Mouse (Mus musculus) hindbrain, postnatal 0 days (tissue): ENCODE measurements around the gene Cyp11a1. TPM values are rescaled to one million over a fixed set of nuclear protein-coding genes. Genes with fewer than 3 reads are reported as not detected.

Experiments used
- ATAC-seq: fragments of 200-750 bp; cut with Nextera tagmentation; 2 replicates; pipeline ENCODE4 v1.8.0; 2017; ENCODE audit warnings: mild to moderate bottlenecking, moderate TSS enrichment, moderate library complexity
- DNase-seq: peaks from one replicate; pipeline ENCODE4 v3.0.0-alpha.2; 2015; ENCODE audit warnings: low spot score
- H3K27ac ChIP-seq: fragments of 300-500 bp; sonication (generic); 2 replicates; pipeline ENCODE4 v1.5.1; 2014; ENCODE audit warnings: mild to moderate bottlenecking
- H3K27me3 ChIP-seq: fragments of 300-500 bp; sonication (generic); 2 replicates; pipeline ENCODE4 v1.6.1; 2014; ENCODE audit warnings: low read length, mixed read lengths; ENCODE audit not compliant: insufficient read depth
- H3K36me3 ChIP-seq: fragments of 300-500 bp; sonication (generic); 2 replicates; pipeline ENCODE4 v1.6.1; 2014; ENCODE audit warnings: low read length, mixed read lengths; ENCODE audit not compliant: insufficient read depth
- H3K4me1 ChIP-seq: fragments of 300-500 bp; sonication (generic); 2 replicates; pipeline ENCODE4 v1.6.1; 2014; ENCODE audit warnings: antibody characterized with exemption, low read length, mixed read lengths; ENCODE audit not compliant: insufficient read depth
- H3K4me2 ChIP-seq: fragments of 300-500 bp; sonication (generic); 2 replicates; pipeline ENCODE4 v1.6.1; 2014; ENCODE audit warnings: low read depth, mild to moderate bottlenecking, low read length, moderate library complexity, mixed read lengths
- H3K4me3 ChIP-seq: fragments of 300-500 bp; sonication (generic); 2 replicates; pipeline ENCODE4 v1.5.1; 2014; ENCODE audit warnings: low read length
- H3K9ac ChIP-seq: fragments of 300-500 bp; sonication (generic); replicated peaks from 2 replicates; pipeline ENCODE4 v1.6.1; 2014; ENCODE audit warnings: mild to moderate bottlenecking, low read length, moderate library complexity, mixed read lengths
- H3K9me3 ChIP-seq: fragments of 300-500 bp; sonication (generic); 2 replicates; pipeline ENCODE4 v1.6.1; 2016; ENCODE audit warnings: low read length, mixed read lengths
- CTCF ChIP-seq: IDR thresholded peaks from 2 replicates; pipeline ENCODE4 v1.5.1; 2016; ENCODE audit warnings: antibody characterized with exemption, control low read depth, low read depth
- WGBS: fragments of 180-500 bp; shearing (Covaris S2); extraction: QIAGEN DNeasy Blood & Tissue Kit; methylation state at CpG from one replicate; pipeline ENCODE4 v1.1.7; 2014; 5-methylcytosine and 5-hydroxymethylcytosine counted together
- polyA plus RNA-seq: library from polyadenylated mRNA; unstranded; fragments of >200 nt; fragmentation: Nextera tagmentation; extraction: Ambion mirVana; gene quantifications from 2 replicates; pipeline ENCODE4 v1.2.1, GENCODE M21; 2015
- total RNA-seq: library from RNA; depleted of rRNA; stranded (reverse); fragments of >200 nt; gene quantifications from 2 replicates; pipeline ENCODE4 v1.2.3, GENCODE M21; 2014

The Cyp11a1 gene
- total and polyA plus RNA-seq, 2 experiments from 2014 or later: 1.2 to 4.3 TPM

DNA sequence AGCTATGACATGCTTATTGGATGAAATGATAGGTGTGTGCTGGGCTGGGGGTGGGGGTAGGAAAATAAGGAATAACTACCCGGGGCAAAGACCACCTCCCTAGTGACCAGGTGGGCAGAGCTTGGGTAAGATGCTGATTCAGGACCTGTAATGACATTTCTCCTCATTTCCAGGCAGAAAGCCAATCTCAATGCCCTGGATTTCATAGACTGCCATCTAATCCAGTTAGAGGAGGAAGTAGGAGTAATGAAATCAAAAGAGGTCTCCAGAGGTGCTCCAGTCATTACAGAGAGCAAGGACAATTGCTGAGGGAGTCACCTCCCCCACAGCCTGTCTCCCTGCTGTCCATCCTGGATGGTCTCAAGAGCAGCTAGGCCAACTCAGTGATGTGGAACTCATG lies 53.7 kb downstream of the Cyp11a1 start:
- H3K4me3 ChIP-seq: no peak overlapping the region
- DNase-seq (no peak), ATAC-seq (no peak)
- no peaks in the 10 kb centered on the region for H3K36me3 ChIP-seq
- 0 out of 2 replicates have a peak, but pooled peaks cover 2% of the 10 kb centered on the region for H3K27me3 ChIP-seq
- H3K4me1 ChIP-seq: peaks cover 29% of the 10 kb centered on the region
- 37% methylated on average over 1 of the region's 1 CpGs for WGBS
- H3K9ac ChIP-seq: no peak overlapping the region
- TF ChIP-seq CTCF: no peak
- H3K27ac ChIP-seq: no peak overlapping the region
- H3K4me2 ChIP-seq: no peak overlapping the region
- H3K9me3 ChIP-seq: no peaks in the 10 kb centered on the region

DNA sequence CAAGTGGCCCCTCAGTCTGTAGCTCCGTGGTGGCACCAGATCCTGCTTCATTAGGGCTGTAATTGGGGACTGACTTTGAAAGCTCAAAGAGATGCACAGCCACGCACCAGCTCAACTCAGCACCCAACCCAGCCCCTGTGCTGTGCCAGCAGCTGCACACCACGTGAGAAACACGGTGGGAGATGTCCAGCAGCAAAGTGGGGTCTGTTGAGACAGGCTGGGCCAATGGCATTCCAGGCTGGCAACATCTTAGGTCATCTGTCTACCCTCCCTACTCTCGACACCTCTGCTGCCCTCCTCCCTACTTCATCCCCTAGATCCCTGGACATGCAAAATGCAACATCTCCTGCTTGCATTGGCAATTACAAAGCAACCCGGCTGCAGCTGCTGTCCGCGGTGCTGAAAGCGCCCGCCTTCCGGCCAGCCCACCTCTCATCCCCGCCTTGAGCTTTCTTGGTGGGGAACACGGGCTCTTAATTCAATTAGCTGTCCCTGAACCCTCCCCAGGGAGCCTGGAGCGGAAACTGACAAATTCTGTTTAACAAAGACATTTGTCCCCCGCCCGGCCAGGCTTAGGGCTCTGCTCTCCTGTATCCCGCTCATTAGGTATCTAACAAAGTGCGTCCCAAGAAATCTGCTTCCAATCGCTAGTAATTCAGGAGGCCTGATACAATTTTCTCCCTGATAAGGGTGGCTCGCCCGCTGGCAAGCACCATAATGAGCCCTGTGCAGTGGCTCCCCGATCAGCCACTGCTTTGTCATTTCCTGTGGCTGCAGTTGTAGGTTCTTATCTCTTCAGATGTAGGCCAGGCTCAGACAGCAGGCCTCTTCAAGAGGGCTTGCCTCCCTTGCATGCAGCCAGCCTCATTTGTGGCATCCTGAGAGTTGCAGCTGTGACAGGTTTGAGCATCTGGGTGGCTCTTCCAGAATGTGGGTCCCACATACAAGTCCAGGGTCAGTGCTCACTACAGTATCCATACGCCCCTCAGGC lies 54.8 kb downstream of the Cyp11a1 start:
- Histone ChIP-seq H3K4me1 (peaks cover 27% of the 10 kb centered on the region), H3K36me3 (no peaks in the 10 kb centered on the region), H3K9ac (0 out of 2 replicates have a peak overlapping the region, but pooled peaks have one; percentile 6), H3K27ac (peak overlapping the region; percentile 29; the same call in 1 of the 2 replicates), H3K27me3 (0 out of 2 replicates have a peak, but pooled peaks cover 2% of the 10 kb centered on the region), H3K4me3 (no peak overlapping the region), H3K4me2 (no peak overlapping the region), H3K9me3 (no peaks in the 10 kb centered on the region)
- TF ChIP-seq CTCF: no peak
- DNase-seq (peak; percentile 68), ATAC-seq (peak; percentile 63)
- 12% methylated on average over 23 of the region's 23 CpGs for WGBS

DNA sequence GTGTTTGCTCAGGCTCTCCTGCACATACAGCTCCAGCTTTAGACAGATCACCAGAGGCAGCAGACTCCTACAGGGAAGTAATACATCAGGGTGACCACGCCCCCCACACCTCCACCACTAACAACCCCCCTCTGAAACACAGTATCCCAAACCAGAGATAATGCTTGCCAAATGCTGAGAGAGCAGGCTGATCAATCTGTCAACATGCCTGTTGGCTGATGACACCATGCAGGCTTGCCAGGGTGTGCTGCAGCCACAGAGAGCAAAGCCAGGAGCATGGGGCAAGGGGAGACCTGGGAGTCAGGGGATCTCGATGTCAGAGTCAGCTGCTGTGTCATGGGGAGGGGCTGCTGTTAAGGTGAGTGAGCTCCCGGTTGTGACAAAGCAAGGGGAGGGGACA lies 57.3 kb downstream of the Cyp11a1 start, which contains the start of gene Stra6:
Gene Stra6 (plus strand): TSS at position 258 of the 400 bp plus-strand sequence.
- no peak for ATAC-seq
- Histone ChIP-seq H3K4me1 (peaks cover 32% of the 10 kb centered on the region), H3K4me3 (no peak within 1 kb of the TSS), H3K9ac (no peak within 1 kb of the TSS), H3K4me2 (no peak within 1 kb of the TSS), H3K27ac (no peak within 1 kb of the TSS), H3K27me3 (no peaks in the 10 kb centered on the region), H3K9me3 (no peaks in the 10 kb centered on the region), H3K36me3 (no peaks in the 10 kb centered on the region)
- no peak for DNase-seq
- WGBS: 21% methylated on average over 3 of the region's 3 CpGs
- no peak for TF ChIP-seq CTCF

DNA sequence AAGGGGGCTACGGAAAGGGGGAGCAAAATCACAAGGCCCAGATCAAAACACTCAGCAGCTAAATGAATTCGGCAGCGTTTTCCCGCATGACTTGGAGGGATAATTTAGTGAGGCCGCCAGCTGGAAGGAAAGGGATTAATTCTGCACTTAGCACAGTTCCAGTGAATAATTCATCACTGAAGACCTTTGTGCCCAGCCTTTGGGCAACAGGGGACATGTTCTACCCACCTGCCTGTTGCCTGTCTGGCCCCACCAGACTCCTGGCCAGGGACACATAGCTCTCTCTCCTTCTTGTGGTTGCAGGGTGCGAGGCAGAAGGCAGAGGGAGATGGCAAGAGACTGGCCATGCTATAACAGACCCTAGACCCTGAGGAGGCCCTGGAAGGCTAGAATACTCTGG lies 59.3 kb downstream of the Cyp11a1 start:
- no peak overlapping the region for H3K4me3 ChIP-seq
- peak overlapping the region; percentile 41 for H3K27ac ChIP-seq
- no peaks in the 10 kb centered on the region for H3K27me3 ChIP-seq
- peaks cover 21% of the 10 kb centered on the region for H3K4me1 ChIP-seq
- TF ChIP-seq CTCF: no peak
- DNase-seq (peak; percentile 70), ATAC-seq (no peak)
- H3K4me2 ChIP-seq: no peak overlapping the region
- H3K9ac ChIP-seq: no peak overlapping the region
- WGBS: 12% methylated on average over 6 of the region's 6 CpGs
- no peaks in the 10 kb centered on the region for H3K36me3 ChIP-seq
- H3K9me3 ChIP-seq: no peaks in the 10 kb centered on the region

DNA sequence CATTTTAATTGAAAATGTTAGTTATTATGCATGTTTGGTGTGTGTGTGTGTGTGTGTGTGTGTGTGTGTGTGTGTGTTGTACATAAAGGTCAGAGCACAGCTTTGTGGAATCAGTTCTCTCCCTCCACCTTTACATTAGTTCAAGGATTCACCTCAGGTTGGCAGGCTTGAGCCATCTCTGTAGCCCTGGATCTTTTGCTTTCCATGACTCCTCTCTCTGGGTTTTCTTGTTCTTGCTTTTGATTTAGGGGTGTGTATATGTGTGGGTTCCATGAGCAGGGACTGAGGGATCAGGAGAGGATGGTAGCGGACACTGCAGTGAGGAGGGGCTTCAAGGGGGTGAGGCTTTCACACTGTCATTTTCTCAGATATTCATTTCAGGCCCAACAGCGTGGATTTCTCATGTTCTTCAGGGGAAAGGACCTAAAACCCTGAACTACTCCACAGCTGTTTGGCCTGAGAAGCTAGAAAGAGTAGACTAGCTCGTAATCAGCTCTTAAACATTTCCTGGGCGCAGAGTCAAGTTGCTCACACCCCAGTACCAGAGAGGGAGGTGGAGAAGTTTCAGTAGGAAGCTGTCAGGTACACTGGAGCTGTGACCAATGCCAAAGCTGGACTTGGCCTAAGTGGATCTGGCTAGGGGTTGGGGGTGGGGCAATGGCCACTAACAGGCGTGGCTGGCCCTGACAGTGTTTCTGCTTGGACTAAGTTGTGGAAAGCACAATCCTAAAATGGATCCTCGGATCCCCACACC lies 59.9 kb downstream of the Cyp11a1 start:
- peak overlapping the region; percentile 41; the same call in 1 of the 2 replicates for H3K27ac ChIP-seq
- no peaks in the 10 kb centered on the region for H3K9me3 ChIP-seq
- DNase-seq: peak; percentile 64
- H3K9ac ChIP-seq: no peak overlapping the region
- peak; percentile 67 for TF ChIP-seq CTCF
- no peak overlapping the region for H3K4me3 ChIP-seq
- no peaks in the 10 kb centered on the region for H3K36me3 ChIP-seq
- peaks cover 15% of the 10 kb centered on the region for H3K4me1 ChIP-seq
- no peaks in the 10 kb centered on the region for H3K27me3 ChIP-seq
- 0 out of 2 replicates have a peak, but pooled peaks have one; percentile 18 for ATAC-seq
- no peak overlapping the region for H3K4me2 ChIP-seq
- 62% methylated on average over 6 of the region's 6 CpGs for WGBS

DNA sequence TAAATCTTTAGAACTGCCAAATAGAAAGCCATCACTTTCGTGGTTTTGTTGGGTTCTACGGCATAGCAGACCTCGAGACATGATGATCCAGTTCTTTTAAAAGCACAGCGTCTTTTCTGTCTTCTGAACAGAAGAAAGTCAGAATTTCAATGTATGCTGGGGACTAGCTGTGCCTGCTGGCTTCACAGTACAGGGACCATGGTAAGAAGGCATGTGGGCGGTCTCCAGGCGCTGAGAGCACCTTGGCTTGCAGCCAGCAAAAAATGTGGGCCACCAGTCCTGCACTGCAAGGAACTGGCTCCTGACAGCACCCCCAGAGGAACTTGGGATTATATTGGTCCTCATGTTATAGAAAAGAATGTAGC lies 60.5 kb downstream of the Cyp11a1 start:
- Histone ChIP-seq H3K4me2 (no peak overlapping the region), H3K36me3 (no peaks in the 10 kb centered on the region), H3K27ac (no peak overlapping the region), H3K9ac (no peak overlapping the region), H3K4me1 (peaks cover 9% of the 10 kb centered on the region), H3K27me3 (no peaks in the 10 kb centered on the region), H3K4me3 (no peak overlapping the region), H3K9me3 (no peaks in the 10 kb centered on the region)
- ATAC-seq (no peak), DNase-seq (no peak)
- 58% methylated on average over 6 of the region's 6 CpGs for WGBS
- no peak for TF ChIP-seq CTCF
